Mouse (Mus musculus) hindbrain, embryonic 13.5 days (tissue): ENCODE data around the gene S100z. TPM values are rescaled to one million over a fixed set of nuclear protein-coding genes. Genes with fewer than 3 reads are reported as not detected.
A peak's percentile ranks its signal among the peaks of the same experiment; 100 is the strongest.

Source experiments
- ATAC-seq: fragments of 200-750 bp; cut with Nextera tagmentation; 2 replicates; pipeline ENCODE4 v1.8.0; 2017; ENCODE audit warnings: moderate TSS enrichment; ENCODE audit not compliant: low FRiP score
- H3K27ac ChIP-seq: fragments of 300-500 bp; sonication (generic); 2 replicates; pipeline ENCODE4 v1.5.1; 2015; ENCODE audit warnings: inconsistent platforms, mild to moderate bottlenecking, moderate library complexity
- H3K27me3 ChIP-seq: fragments of 300-500 bp; sonication (generic); 2 replicates; pipeline ENCODE4 v1.6.1; 2015; ENCODE audit warnings: mild to moderate bottlenecking, inconsistent platforms
- H3K36me3 ChIP-seq: fragments of 300-500 bp; sonication (generic); 2 replicates; pipeline ENCODE4 v1.6.1; 2015; ENCODE audit warnings: mild to moderate bottlenecking, inconsistent platforms
- H3K4me1 ChIP-seq: fragments of 300-500 bp; sonication (generic); replicated peaks from 2 replicates; pipeline ENCODE4 v1.6.1; 2015; ENCODE audit warnings: inconsistent platforms
- H3K4me2 ChIP-seq: fragments of 300-500 bp; sonication (generic); 2 replicates; pipeline ENCODE4 v1.6.1; 2015; ENCODE audit warnings: inconsistent platforms, mild to moderate bottlenecking, moderate library complexity
- H3K4me3 ChIP-seq: fragments of 300-500 bp; sonication (generic); 2 replicates; pipeline ENCODE4 v1.5.1; 2015; ENCODE audit warnings: mild to moderate bottlenecking, inconsistent platforms
- H3K9ac ChIP-seq: fragments of 300-500 bp; sonication (generic); 2 replicates; pipeline ENCODE4 v1.6.1; 2015; ENCODE audit warnings: mild to moderate bottlenecking, inconsistent platforms
- H3K9me3 ChIP-seq: fragments of 300-500 bp; sonication (generic); 2 replicates; pipeline ENCODE4 v1.6.1; 2016; ENCODE audit warnings: inconsistent platforms
- WGBS: fragments of 180-500 bp; shearing (Covaris S2); methylation state at CpG from one replicate; pipeline ENCODE4 v1.1.7; 2015; 5-methylcytosine and 5-hydroxymethylcytosine counted together
- polyA plus RNA-seq: library from polyadenylated mRNA; unstranded; fragments of >200 nt; fragmentation: Nextera tagmentation; extraction: Ambion mirVana; gene quantifications from 2 replicates; pipeline ENCODE4 v1.2.1, GENCODE M21; 2015

S100z gene
- polyA plus RNA-seq, 1 experiment from 2014 or later: not detected

- Histone ChIP-seq H3K4me1 (peaks cover 22% of the 10 kb centered on the region), H3K9ac (peak overlapping the region; percentile 66), H3K27me3 (peaks cover 45% of the 10 kb centered on the region), H3K4me3 (peak overlapping the region; percentile 47), H3K9me3 (no peaks in the 10 kb centered on the region), H3K27ac (no peak overlapping the region), H3K36me3 (no peaks in the 10 kb centered on the region), H3K4me2 (peak overlapping the region; percentile 89)
- 1% methylated on average over 46 of the region's 46 CpGs for WGBS
- peak; percentile 71 for ATAC-seq
Observed at GRCm38 (mm10) chr13:95443376-95444233, 34.9 kb downstream of the S100z start.

- Histone ChIP-seq H3K4me1 (peaks cover 22% of the 10 kb centered on the region), H3K4me3 (peak overlapping the region; percentile 47; the same call in 1 of the 2 replicates), H3K9me3 (no peaks in the 10 kb centered on the region), H3K27ac (no peak overlapping the region), H3K27me3 (peaks cover 49% of the 10 kb centered on the region), H3K9ac (no peak overlapping the region), H3K4me2 (peak overlapping the region; percentile 89), H3K36me3 (no peaks in the 10 kb centered on the region)
- 19% methylated on average over 4 of the region's 4 CpGs for WGBS
- ATAC-seq: no peak
Observed at GRCm38 (mm10) chr13:95442901-95443300, 35.6 kb downstream of the S100z start.

GRCm38 (mm10) chr13:95439569-95439968, 39.0 kb downstream of the S100z start:
- ATAC-seq: no peak
- Histone ChIP-seq H3K9me3 (no peaks in the 10 kb centered on the region), H3K4me2 (no peak overlapping the region), H3K36me3 (no peaks in the 10 kb centered on the region), H3K27me3 (peaks cover 38% of the 10 kb centered on the region), H3K27ac (no peak overlapping the region), H3K4me1 (peaks cover 20% of the 10 kb centered on the region), H3K9ac (no peak overlapping the region), H3K4me3 (no peak overlapping the region)
- 89% methylated on average over 5 of the region's 5 CpGs for WGBS

GRCm38 (mm10) chr13:95431760-95432159, 46.8 kb downstream of the S100z start:
- no peak for ATAC-seq
- Histone ChIP-seq H3K4me2 (no peak overlapping the region), H3K4me1 (0 out of 2 replicates have a peak, but pooled peaks cover 3% of the 10 kb centered on the region), H3K9ac (no peak overlapping the region), H3K27ac (no peak overlapping the region), H3K27me3 (no peaks in the 10 kb centered on the region), H3K9me3 (no peaks in the 10 kb centered on the region), H3K4me3 (no peak overlapping the region), H3K36me3 (no peaks in the 10 kb centered on the region)
- 76% methylated on average over 10 of the region's 10 CpGs for WGBS

GRCm38 (mm10) chr13:95427499-95427898, 51.0 kb downstream of the S100z start:
- no peaks in the 10 kb centered on the region for H3K36me3 ChIP-seq
- no peak overlapping the region for H3K4me2 ChIP-seq
- no peak overlapping the region for H3K4me3 ChIP-seq
- H3K27me3 ChIP-seq: no peaks in the 10 kb centered on the region
- no peak overlapping the region for H3K27ac ChIP-seq
- ATAC-seq: no peak
- no peak overlapping the region for H3K9ac ChIP-seq
- 80% methylated on average over 3 of the region's 3 CpGs for WGBS
- no peaks in the 10 kb centered on the region for H3K9me3 ChIP-seq
- peaks cover 13% of the 10 kb centered on the region for H3K4me1 ChIP-seq

Other genes starting within 250 kb of the S100z start
- 5.8 and 6.2 TPM in 2 replicates for gene Pde8b, start 228.4 kb downstream of the S100z start, polyA plus RNA-seq
- 41.0 and 42.5 TPM in 2 replicates for gene Zbed3, start 155.1 kb downstream of the S100z start, polyA plus RNA-seq
- 39.8 and 41.6 TPM in 2 replicates for gene Aggf1, start 103.4 kb downstream of the S100z start, polyA plus RNA-seq
- 8.4 and 9.3 TPM in 2 replicates for gene Crhbp, start 33.8 kb downstream of the S100z start, polyA plus RNA-seq
- gene F2rl1, start 46.5 kb upstream of the S100z start, polyA plus RNA-seq: not detected in 2 replicates
- 80.0 and 81.9 TPM in 2 replicates for gene F2r, start 139.8 kb upstream of the S100z start, polyA plus RNA-seq
- gene F2rl2, start 218.1 kb upstream of the S100z start, polyA plus RNA-seq: 0.91 and 1.1 TPM in 2 replicates